Mouse (Mus musculus) E14TG2a.4 (cell line): Measurements from ENCODE around the gene Nxn.

Experiments used
- CTCF ChIP-seq: conservative IDR thresholded peaks from 2 replicates; pipeline ENCODE4 v1.5.1; 2014; ENCODE audit warnings: low read length
- NANOG ChIP-seq: IDR thresholded peaks from 2 replicates; pipeline ENCODE4 v1.6.1; 2014; ENCODE audit warnings: borderline replicate concordance, low read length, mixed read lengths
- POU5F1 ChIP-seq: IDR thresholded peaks from 2 replicates; pipeline ENCODE4 v1.6.1; 2014; ENCODE audit warnings: low read length, borderline replicate concordance

- TF ChIP-seq CTCF (no peak), POU5F1 (no peak), NANOG (no peak)
Measured at GRCm38 (mm10) chr11:76309868-76310267, 89.1 kb downstream of the Nxn start.
